Mouse (Mus musculus): Measurements from ENCODE around the gene Ccdc185.

DNA sequence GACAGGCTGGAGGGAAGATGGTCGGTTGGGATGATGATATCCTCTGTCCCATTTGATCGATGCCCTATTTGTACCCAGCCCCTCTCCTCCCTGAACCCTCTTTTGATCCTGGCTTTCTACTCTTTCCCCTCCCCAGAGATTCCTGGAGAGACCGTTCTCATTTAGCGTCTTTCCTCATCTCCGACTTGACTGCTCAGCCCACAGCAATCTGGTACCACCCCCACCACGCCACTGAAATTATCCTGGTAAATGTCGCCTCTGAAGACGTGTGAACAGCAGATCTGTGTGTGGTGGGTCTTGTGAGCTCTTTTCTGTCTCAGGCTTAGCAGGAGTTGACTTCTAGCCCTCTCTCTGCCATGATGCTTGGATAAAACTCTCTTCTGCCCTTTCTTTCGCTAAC is 45.6 kb upstream of the Ccdc185 start:
- TF ChIP-seq EP300 (optimal IDR thresholded peaks at IDR 0.05) (no peak), CTCF (IDR thresholded peaks at IDR 0.05; ENCODE audit: low read depth) (no peak)
